Mouse (Mus musculus): ENCODE measurements around the gene Kcnk4. TPM values are rescaled to one million over a fixed set of nuclear protein-coding genes. Genes with fewer than 3 reads are reported as not detected.
A peak's percentile ranks its signal among the peaks of the same experiment; 100 is the strongest.

The Kcnk4 gene
- total RNA-seq, 2 experiments from 2014 or later: not detected

DNA sequence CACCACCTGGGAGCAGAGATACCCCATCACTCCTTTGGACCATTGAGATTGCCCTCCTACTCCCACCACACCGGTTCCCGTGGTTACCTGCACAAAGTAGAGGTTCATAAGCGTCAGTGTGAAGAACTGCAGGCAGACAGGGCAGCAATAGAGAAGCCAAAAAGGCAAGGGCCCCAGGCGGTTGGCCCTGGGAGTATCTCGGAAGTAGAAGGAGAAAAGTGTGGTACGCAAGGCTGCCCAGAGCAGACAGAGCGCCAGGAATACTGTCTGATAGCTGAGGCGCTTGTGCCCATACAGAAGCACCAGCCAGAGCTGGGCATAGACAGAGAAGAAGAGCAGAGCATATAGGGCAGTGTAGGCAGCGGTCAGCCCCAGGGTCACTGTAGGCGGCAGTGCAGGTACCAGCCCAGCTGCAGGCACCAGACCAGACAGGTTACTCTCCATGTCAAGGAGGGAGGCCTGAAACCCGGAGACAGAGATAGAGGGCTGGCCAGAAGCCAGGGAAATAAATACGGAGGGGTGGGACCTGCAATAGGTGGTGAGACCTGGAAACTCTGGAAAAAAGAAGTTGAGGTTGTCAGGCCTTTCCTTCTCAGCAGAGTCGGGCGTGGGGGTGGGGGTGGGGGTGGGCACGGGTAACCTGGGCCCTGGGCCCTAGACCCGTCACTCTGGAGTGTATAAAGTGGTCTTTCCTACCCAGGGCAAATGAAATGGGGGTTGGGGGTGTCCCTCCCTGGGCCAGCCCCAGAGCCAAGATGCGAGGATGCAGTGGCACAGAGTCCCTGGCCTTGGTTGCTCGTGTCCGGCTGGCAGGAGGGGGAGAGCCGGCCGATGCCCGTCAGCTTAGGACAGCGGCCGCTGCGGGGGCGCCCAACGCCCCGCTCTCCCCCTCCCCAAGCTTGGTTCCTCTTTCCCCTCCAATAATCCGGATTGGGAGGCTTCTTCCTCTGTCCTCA lies 6.4 kb upstream of the Kcnk4 start:
- peak overlapping the region; percentile 95 for H3K27ac ChIP-seq
- TF ChIP-seq CTCF (IDR thresholded peaks at IDR 0.05): no peak
- intact Hi-C loops (cut with DNase I): no loop called here
- no peak for DNase-seq
- H3K4me3 ChIP-seq: peak overlapping the region; percentile 93

GRCm38 (mm10) chr19:6939106-6940002 lies 5.0 kb upstream of the Kcnk4 start:
- intact Hi-C loops (cut with DNase I): no loop called here
- no peak for TF ChIP-seq CTCF (IDR thresholded peaks at IDR 0.05)
- no peak overlapping the region for H3K27ac ChIP-seq
- no peak for DNase-seq
- no peak overlapping the region for H3K4me3 ChIP-seq

DNA sequence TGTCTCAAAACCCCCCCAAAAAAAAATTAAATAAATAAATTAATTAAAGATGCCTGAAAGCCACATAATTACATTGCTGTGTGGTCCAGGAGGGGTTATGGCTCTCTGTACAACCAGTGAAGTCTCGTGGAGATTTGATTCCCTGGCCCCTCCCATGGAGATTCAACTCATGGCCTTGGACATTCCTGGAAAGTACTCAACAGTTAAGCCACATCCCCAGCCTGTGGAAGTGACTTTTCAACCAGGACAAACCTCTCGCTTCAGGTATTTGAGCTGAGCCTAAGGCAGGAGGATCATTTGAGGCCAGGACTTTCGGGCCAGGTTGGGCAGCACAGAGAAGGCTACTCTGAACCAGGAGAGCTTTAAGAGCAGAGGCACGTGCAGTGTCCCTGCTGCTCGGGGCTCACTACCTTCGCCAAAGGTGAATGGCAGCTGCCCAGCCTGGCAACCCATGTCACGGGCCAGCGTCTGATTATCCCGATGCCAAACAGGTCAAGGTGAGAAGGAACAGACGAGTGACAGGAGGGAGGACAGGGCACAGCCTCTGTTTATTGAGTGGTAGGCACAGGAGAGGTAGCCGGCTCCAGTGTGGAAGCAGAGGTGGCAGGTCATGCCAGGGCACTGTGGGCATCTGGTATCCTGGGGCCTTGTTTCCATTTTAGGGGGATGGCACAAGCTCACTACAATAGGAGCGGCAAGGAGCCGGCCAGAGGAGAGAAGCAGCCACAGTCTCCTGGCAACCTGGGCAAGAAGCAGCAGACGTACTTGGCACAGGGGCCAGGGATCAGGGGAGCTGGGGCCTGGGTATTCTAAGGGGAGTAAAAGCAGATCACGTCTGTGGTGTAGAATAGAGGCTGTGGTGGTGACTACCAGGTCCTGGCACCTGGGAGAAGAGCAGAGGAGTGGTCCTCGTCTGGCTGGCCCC lies 3.5 kb upstream of the Kcnk4 start:
- peak overlapping the region; percentile 48 for H3K27ac ChIP-seq
- H3K4me3 ChIP-seq: no peak overlapping the region
- peak; percentile 41 for DNase-seq
- no peak for TF ChIP-seq CTCF (IDR thresholded peaks at IDR 0.05)
- intact Hi-C loops (cut with DNase I): no loop called here

DNA sequence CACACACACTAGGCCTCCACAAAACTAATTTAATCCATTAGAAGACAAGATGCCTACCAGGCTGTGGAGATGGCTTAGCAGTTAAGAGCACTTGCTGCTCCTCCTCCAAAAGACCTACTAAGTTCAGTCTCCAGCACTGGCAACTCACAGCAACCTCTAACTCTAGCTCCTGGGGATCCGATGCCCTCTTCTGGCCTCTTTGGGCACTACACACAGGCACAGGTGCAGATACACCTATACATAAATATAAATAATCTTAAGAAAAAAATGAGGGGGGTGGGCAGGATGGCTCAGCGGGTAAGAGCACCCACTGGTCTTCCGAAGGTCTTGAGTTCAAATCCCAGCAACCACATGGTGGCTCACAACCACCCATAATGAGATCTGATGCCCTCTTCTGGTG lies 2.0 kb upstream of the Kcnk4 start:
- H3K4me3 ChIP-seq: no peak overlapping the region
- no peak overlapping the region for H3K27ac ChIP-seq
- no peak for DNase-seq
- intact Hi-C loops (cut with DNase I): no loop called here
- peak; percentile 51 for TF ChIP-seq CTCF (IDR thresholded peaks at IDR 0.05)

- TF ChIP-seq CTCF (IDR thresholded peaks at IDR 0.05): no peak
- H3K4me3 ChIP-seq: peak overlapping the region; percentile 72
- no peak overlapping the region for H3K27ac ChIP-seq
- intact Hi-C loops (cut with DNase I): no loop called here
- peak; percentile 52 for DNase-seq
Observed at GRCm38 (mm10) chr19:6933436-6934194, 700 bp downstream of the Kcnk4 start.

GRCm38 (mm10) chr19:6933102-6933435 lies 1.2 kb downstream of the Kcnk4 start:
- Histone ChIP-seq H3K27ac (no peak overlapping the region), H3K4me3 (peak overlapping the region; percentile 72; the same call in 1 of the 2 replicates)
- no peak for DNase-seq
- intact Hi-C loops (cut with DNase I): no loop called here
- TF ChIP-seq CTCF (IDR thresholded peaks at IDR 0.05): no peak

DNA sequence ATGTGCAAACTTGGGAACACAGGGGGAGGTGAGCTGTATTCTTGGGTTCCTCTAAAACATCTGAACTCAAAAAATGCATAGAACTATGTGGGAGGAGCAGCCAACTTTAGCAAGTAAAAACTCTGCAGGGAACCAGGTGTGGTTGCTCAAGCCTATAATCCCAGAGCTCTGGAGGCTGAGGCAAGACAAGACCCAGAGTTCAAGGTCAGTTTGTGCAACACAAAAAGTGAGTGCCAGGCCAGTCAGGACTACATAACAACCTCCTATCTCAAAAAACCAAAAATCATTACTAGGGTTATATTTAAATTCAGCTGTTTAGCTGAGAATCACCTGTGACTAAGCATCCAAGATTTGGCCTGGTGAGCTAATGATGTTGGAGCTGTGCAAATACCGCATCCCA lies 2.3 kb downstream of the Kcnk4 start:
- no peak for DNase-seq
- Histone ChIP-seq H3K27ac (no peak overlapping the region), H3K4me3 (no peak overlapping the region)
- intact Hi-C loops (cut with DNase I): no loop called here
- no peak for TF ChIP-seq CTCF (IDR thresholded peaks at IDR 0.05)

GRCm38 (mm10) chr19:6931002-6931401 lies 3.3 kb downstream of the Kcnk4 start:
- no peak for TF ChIP-seq CTCF (IDR thresholded peaks at IDR 0.05)
- Histone ChIP-seq H3K27ac (no peak overlapping the region), H3K4me3 (no peak overlapping the region)
- no peak for DNase-seq
- intact Hi-C loops (cut with DNase I): no loop called here

DNA sequence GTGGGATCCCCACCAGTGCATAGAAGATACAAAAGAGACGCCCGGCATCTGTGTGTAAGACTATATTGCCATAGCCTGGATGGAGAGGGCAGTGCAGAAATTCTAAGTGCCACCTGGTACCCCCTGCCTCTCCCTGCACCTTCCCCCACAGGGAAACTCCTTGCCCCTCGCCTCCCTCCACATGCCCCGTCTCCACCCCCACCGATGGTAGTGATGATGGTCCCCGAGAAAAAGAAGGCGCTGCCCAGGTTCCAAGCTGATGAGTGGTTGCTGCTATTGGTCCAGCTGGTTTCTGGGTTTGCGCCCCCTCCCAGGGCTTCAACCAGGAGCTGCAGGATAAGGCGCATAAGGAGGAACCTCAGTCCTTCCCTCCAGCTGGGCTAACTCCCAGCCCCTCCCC lies 6.2 kb downstream of the Kcnk4 start:
- H3K27ac ChIP-seq: no peak overlapping the region
- TF ChIP-seq CTCF (IDR thresholded peaks at IDR 0.05): no peak
- no peak overlapping the region for H3K4me3 ChIP-seq
- DNase-seq: no peak
- intact Hi-C loops (cut with DNase I): no loop called here

DNA sequence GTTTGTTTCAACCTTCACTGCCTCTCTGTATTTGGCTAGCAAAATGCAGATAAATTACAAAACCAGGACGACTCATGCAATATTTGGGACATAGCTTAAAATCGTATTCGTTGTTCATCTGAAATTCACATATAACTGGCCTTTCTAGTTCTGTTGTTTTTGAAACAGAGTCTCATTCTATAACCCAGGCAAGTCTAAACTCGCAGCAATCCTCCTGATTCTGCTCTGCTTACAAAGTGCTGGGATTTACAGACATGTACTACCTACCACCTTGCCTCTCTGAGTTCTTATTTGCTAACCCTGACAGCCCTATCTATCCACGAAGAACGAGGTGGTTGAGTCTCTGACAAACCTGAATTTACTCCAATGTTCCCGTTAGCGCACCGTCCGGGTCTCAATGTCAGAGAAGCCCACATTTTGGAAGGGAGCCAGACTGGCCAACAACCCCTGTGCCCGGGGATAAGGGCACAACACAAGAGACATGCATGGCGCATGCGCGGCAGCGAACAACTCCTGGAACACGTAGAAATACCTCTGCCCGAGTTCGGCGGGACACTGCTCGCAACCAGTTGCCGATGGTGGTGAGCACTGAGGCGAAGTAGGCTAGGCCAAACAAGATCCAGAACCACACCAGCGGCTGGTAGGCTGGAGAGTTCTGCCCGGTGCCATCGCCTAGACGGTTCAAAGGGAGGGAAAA lies 7.6 kb downstream of the Kcnk4 start:
- intact Hi-C loops (cut with DNase I): no loop called here
- H3K27ac ChIP-seq: no peak overlapping the region
- no peak overlapping the region for H3K4me3 ChIP-seq
- TF ChIP-seq CTCF (IDR thresholded peaks at IDR 0.05): no peak
- no peak for DNase-seq

All from gastrocnemius, adult 2 months (tissue).